Mouse (Mus musculus) limb, embryonic 11.5 days (tissue): Measurements from ENCODE around the gene Glb1l. TPM values are rescaled to one million over a fixed set of nuclear protein-coding genes. Genes with fewer than 3 reads are reported as not detected.

Experiments
- ATAC-seq: fragments of 200-750 bp; cut with Nextera tagmentation; 2 replicates; pipeline ENCODE4 v1.8.0; 2017; ENCODE audit warnings: low read depth; ENCODE audit not compliant: insufficient number of reproducible peaks, low FRiP score, low TSS enrichment
- DNase-seq: peaks from one replicate; pipeline ENCODE4 v3.0.0-alpha.2; 2015; ENCODE audit warnings: low spot score
- H3K27ac ChIP-seq: fragments of 300-500 bp; sonication (generic); replicated peaks from 2 replicates; pipeline ENCODE4 v1.5.1; 2014; ENCODE audit warnings: low read depth, mild to moderate bottlenecking, low read length
- H3K27me3 ChIP-seq: fragments of 300-500 bp; sonication (generic); 2 replicates; pipeline ENCODE4 v1.6.1; 2014; ENCODE audit warnings: mild to moderate bottlenecking, low read length, mixed read lengths; ENCODE audit not compliant: control insufficient read depth, insufficient read depth
- H3K36me3 ChIP-seq: fragments of 300-500 bp; sonication (generic); 2 replicates; pipeline ENCODE4 v1.6.1; 2014; ENCODE audit warnings: mild to moderate bottlenecking, low read length, moderate library complexity, mixed read lengths; ENCODE audit not compliant: control insufficient read depth, insufficient read depth
- H3K4me1 ChIP-seq: fragments of 300-500 bp; sonication (generic); 2 replicates; pipeline ENCODE4 v1.6.1; 2014; ENCODE audit warnings: low read length, mixed read lengths; ENCODE audit not compliant: control insufficient read depth, insufficient read depth
- H3K4me2 ChIP-seq: fragments of 300-500 bp; sonication (generic); 2 replicates; pipeline ENCODE4 v1.6.1; 2014; ENCODE audit warnings: low read depth, mild to moderate bottlenecking, moderate library complexity; ENCODE audit not compliant: severe bottlenecking
- H3K4me3 ChIP-seq: fragments of 300-500 bp; sonication (generic); 2 replicates; pipeline ENCODE4 v1.5.1; 2014; ENCODE audit warnings: low read depth, low read length
- H3K9ac ChIP-seq: fragments of 300-500 bp; sonication (generic); 2 replicates; pipeline ENCODE4 v1.6.1; 2014; ENCODE audit warnings: mild to moderate bottlenecking, low read length
- H3K9me3 ChIP-seq: fragments of 300-500 bp; sonication (generic); 2 replicates; pipeline ENCODE4 v1.6.1; 2016; ENCODE audit warnings: low read length; ENCODE audit not compliant: control insufficient read depth
- WGBS: fragments of 180-500 bp; shearing (Covaris S2); extraction: QIAGEN DNeasy Blood & Tissue Kit; methylation state at CpG from one replicate; pipeline ENCODE4 v1.1.7; 2014; 5-methylcytosine and 5-hydroxymethylcytosine counted together
- polyA plus RNA-seq: library from polyadenylated mRNA; unstranded; fragments of >200 nt; fragmentation: Nextera tagmentation; extraction: Ambion mirVana; gene quantifications from 2 replicates; pipeline ENCODE4 v1.2.1, GENCODE M21; 2014

Gene Glb1l
- polyA plus RNA-seq, 1 experiment from 2014 or later = 18.5 TPM

- H3K27ac ChIP-seq = no peak overlapping the region
- peak overlapping the region; percentile 56 for H3K4me2 ChIP-seq
- no peaks in the 10 kb centered on the region; the same call in 1 of the 2 replicates for H3K36me3 ChIP-seq
- H3K4me1 ChIP-seq = peaks cover 9% of the 10 kb centered on the region
- ATAC-seq = no peak
- H3K9ac ChIP-seq = peak overlapping the region; percentile 55
- no peaks in the 10 kb centered on the region for H3K27me3 ChIP-seq
- DNase-seq = peak; percentile 47
- H3K4me3 ChIP-seq = peak overlapping the region; percentile 31
- WGBS = 15% methylated on average over 34 of the region's 34 CpGs
- H3K9me3 ChIP-seq = no peaks in the 10 kb centered on the region
These were observed 1.5 kb downstream of the Glb1l start for GRCm38 (mm10) chr1:75208967-75209678.

GRCm38 (mm10) chr1:75201236-75201635 lies 9.4 kb downstream of the Glb1l start:
- peaks cover 7% of the 10 kb centered on the region; the same call in 1 of the 2 replicates for H3K36me3 ChIP-seq
- H3K4me2 ChIP-seq = no peak overlapping the region
- H3K27ac ChIP-seq = no peak overlapping the region
- H3K4me1 ChIP-seq = no peaks in the 10 kb centered on the region
- no peaks in the 10 kb centered on the region for H3K9me3 ChIP-seq
- H3K4me3 ChIP-seq = no peak overlapping the region
- H3K27me3 ChIP-seq = no peaks in the 10 kb centered on the region
- no peak for DNase-seq
- 86% methylated on average over 1 of the region's 1 CpGs for whole genome bisulfite sequencing
- no peak for ATAC-seq
- no peak overlapping the region for H3K9ac ChIP-seq

GRCm38 (mm10) chr1:75192452-75192851 lies 18.2 kb downstream of the Glb1l start:
- WGBS = 0% methylated on average over 19 of the region's 19 CpGs
- ATAC-seq (no peak), DNase-seq (no peak)
- Histone ChIP-seq H3K4me1 (peaks cover 8% of the 10 kb centered on the region), H3K36me3 (no peaks in the 10 kb centered on the region; the same call in 1 of the 2 replicates), H3K4me2 (peak overlapping the region; percentile 94), H3K4me3 (peak overlapping the region; percentile 68), H3K9me3 (no peaks in the 10 kb centered on the region), H3K27me3 (no peaks in the 10 kb centered on the region), H3K27ac (peak overlapping the region; percentile 59), H3K9ac (peak overlapping the region; percentile 79)

- DNase-seq (peak; percentile 93), ATAC-seq (peak; percentile 98)
- H3K4me2 ChIP-seq = peak within 1 kb of the TSS; percentile 94
- H3K9me3 ChIP-seq = no peaks in the 10 kb centered on the region
- no peaks in the 10 kb centered on the region for H3K27me3 ChIP-seq
- peaks cover 2% of the 10 kb centered on the region for H3K36me3 ChIP-seq
- WGBS = under 1% methylated on average over 52 of the region's 56 CpGs
- peaks cover 8% of the 10 kb centered on the region for H3K4me1 ChIP-seq
- H3K9ac ChIP-seq = peak within 1 kb of the TSS; percentile 79
- peak within 1 kb of the TSS; percentile 68 for H3K4me3 ChIP-seq
- H3K27ac ChIP-seq = peak within 1 kb of the TSS; percentile 59
These were observed 18.8 kb downstream of the Glb1l start, which contains the start of the genes Ankzf1 and Atg9a for GRCm38 (mm10) chr1:75191622-75192402. Ankzf1 (plus strand) TSS chr1:75192151. Atg9a (minus strand) TSS chr1:75192196.

- WGBS = 47% methylated on average over 5 of the region's 5 CpGs
- Histone ChIP-seq H3K4me1 (peaks cover 8% of the 10 kb centered on the region), H3K4me2 (peak overlapping the region; percentile 94), H3K27me3 (no peaks in the 10 kb centered on the region), H3K9ac (peak overlapping the region; percentile 72), H3K4me3 (peak overlapping the region; percentile 68), H3K27ac (no peak overlapping the region), H3K9me3 (no peaks in the 10 kb centered on the region), H3K36me3 (peaks cover 7% of the 10 kb centered on the region)
- no peak; the same call in none of the 2 replicates for ATAC-seq
- no peak for DNase-seq
These were observed 19.4 kb downstream of the Glb1l start for GRCm38 (mm10) chr1:75191258-75191621.

GRCm38 (mm10) chr1:75190577-75190976 lies 20.0 kb downstream of the Glb1l start:
- H3K4me3 ChIP-seq = no peak overlapping the region
- DNase-seq = no peak
- H3K9me3 ChIP-seq = no peaks in the 10 kb centered on the region
- WGBS = 71% methylated on average over 2 of the region's 2 CpGs
- H3K4me1 ChIP-seq = peaks cover 8% of the 10 kb centered on the region
- H3K4me2 ChIP-seq = 0 out of 2 replicates have a peak overlapping the region, but pooled peaks have one; percentile 94
- ATAC-seq = no peak
- H3K27ac ChIP-seq = no peak overlapping the region
- H3K36me3 ChIP-seq = peaks cover 12% of the 10 kb centered on the region
- no peak overlapping the region for H3K9ac ChIP-seq
- H3K27me3 ChIP-seq = no peaks in the 10 kb centered on the region

GRCm38 (mm10) chr1:75187914-75188483 lies 22.6 kb downstream of the Glb1l start:
- Histone ChIP-seq H3K4me1 (peaks cover 5% of the 10 kb centered on the region), H3K9ac (no peak overlapping the region), H3K27ac (no peak overlapping the region), H3K4me3 (no peak overlapping the region), H3K36me3 (peaks cover 12% of the 10 kb centered on the region), H3K27me3 (no peaks in the 10 kb centered on the region), H3K4me2 (no peak overlapping the region), H3K9me3 (no peaks in the 10 kb centered on the region)
- no peak for ATAC-seq
- WGBS = 70% methylated on average over 2 of the region's 2 CpGs
- DNase-seq = no peak

GRCm38 (mm10) chr1:75187126-75187525 lies 23.5 kb downstream of the Glb1l start:
- H3K36me3 ChIP-seq = peaks cover 19% of the 10 kb centered on the region
- H3K27me3 ChIP-seq = no peaks in the 10 kb centered on the region
- ATAC-seq (no peak), DNase-seq (no peak)
- H3K9me3 ChIP-seq = no peaks in the 10 kb centered on the region
- no peak overlapping the region for H3K27ac ChIP-seq
- H3K4me3 ChIP-seq = no peak overlapping the region
- H3K9ac ChIP-seq = no peak overlapping the region
- no peak overlapping the region for H3K4me2 ChIP-seq
- H3K4me1 ChIP-seq = 0 out of 2 replicates have a peak, but pooled peaks cover 2% of the 10 kb centered on the region
